Mouse (Mus musculus) gastrocnemius, adult 18-20 months (tissue): ENCODE measurements around the gene Kctd19. TPM values are rescaled to one million over a fixed set of nuclear protein-coding genes. Genes with fewer than 3 reads are reported as not detected.

Experiments used
- DNase-seq: peaks from one replicate; pipeline ENCODE4 v3.0.0; 2021; ENCODE audit warnings: low spot score
- total RNA-seq, 2 experiments: library from RNA; stranded (reverse); gene quantifications; 2 replicates each; pipeline ENCODE4 v1.2.3; 2021

Kctd19 gene
- total RNA-seq, 2 experiments from 2014 or later = 0.21 TPM; not detected in 1

DNA sequence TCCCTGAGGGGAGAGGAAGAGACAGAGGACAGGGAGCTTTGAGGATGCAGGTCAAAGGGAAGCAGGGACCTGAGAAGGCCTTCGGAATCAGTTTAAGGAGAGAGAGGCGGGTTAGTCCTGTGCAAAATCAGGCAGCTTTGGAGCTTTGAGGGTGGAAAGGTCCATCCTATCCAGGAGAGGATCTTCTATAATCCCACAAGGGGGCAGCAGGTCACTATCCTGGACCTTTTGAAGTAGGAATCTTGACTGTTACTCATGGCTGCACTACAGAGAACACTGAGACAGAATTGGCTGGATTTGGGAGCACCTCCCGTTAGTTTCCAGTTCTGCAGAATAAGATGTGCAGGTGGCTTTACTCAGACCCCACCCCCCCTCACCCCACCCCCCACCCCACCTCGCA lies 53.7 kb downstream of the Kctd19 start:
- DNase-seq = no peak

DNA sequence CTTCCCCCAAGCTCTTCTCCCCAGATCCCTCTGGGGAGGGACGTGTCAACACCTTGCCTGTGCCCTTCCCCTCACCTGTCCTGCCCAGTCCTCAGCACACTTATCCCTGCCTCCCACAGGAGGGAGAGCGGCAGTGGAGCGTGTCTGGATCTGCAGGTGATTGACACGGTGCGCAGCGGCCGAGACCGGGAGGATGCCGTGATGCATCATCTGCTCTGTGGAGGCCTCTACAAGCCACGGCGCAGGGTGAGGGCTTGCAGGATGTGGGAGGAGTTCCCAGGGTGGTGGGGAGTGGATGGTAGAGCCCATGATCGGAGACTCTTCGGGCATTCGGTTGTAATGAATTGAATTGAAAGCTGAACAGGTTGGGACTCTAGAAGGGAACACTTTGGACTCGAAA lies 54.1 kb downstream of the Kctd19 start:
- no peak for DNase-seq

DNA sequence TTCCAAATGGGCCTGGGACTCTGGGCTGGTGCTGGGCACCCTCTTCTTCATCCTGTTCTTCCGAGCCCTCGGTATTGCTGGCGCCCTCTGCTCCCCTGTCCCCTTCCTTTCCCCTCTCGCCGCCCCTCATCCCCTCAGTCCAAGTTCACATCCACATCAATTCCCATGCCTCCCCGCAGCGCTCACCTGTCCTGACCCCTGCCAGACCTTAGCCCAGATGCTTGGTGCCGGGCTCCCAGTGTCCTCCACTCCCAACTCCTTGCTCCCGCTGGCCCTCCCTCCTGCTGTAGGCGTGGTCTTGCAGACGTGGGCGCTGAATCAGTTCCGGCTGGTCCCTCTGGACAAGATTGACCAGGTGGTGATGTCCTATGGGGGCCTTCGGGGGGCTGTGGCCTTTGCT lies 56.6 kb downstream of the Kctd19 start:
- DNase-seq = no peak

DNA sequence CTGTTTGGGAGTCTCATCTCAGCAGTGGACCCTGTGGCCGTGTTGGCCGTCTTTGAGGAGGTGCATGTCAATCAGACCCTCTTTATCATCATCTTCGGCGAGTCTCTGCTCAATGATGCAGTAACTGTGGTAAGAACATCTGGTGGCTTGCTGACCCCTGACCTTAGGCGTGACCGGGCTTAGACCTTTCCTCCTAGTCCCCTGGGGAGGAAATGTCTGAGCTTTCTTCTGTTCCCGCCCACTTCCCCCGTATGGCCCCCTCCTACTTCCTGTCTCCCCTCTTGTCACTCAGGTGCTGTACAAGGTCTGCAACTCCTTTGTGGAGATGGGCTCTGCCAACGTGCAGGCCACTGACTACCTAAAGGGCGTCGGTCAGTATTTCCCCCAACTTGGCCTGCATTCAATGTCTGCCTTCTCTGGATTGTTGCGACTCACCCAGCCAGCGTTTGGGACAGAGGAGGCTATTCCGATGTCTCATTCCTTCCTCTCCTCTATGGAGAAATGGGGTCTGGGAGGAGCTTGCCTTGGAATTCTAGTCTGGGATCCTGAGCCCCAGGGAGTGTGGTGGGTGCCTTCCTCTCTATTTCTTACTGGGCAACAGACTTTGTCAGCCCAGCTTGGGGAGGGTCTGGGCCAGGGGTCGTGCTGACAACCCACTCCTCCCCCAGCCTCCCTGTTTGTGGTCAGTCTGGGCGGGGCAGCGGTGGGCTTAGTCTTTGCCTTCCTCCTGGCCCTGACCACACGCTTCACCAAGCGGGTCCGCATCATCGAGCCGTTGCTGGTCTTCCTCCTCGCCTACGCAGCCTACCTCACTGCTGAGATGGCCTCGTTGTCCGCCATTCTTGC lies 57.9 kb downstream of the Kctd19 start:
- DNase-seq = peak; percentile 53

DNA sequence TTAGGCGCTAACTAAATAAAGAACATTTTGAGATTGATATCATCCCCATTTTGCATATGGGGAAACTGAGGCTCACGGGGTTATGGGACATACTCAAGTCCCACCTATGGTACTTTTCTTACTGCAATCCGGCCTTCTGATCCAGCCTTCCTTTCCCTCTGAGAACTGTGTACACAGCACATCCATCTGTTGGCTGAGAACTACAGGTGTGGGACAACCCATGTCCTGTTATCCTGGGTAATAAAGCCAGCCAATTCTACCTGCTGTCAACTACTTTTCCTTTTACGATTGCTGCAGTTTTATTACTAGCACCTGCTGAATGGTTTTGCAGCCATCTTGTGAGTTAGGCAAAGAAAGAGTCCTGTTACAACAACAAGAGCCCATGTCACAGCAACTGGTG lies 58.8 kb downstream of the Kctd19 start:
- DNase-seq = no peak

DNA sequence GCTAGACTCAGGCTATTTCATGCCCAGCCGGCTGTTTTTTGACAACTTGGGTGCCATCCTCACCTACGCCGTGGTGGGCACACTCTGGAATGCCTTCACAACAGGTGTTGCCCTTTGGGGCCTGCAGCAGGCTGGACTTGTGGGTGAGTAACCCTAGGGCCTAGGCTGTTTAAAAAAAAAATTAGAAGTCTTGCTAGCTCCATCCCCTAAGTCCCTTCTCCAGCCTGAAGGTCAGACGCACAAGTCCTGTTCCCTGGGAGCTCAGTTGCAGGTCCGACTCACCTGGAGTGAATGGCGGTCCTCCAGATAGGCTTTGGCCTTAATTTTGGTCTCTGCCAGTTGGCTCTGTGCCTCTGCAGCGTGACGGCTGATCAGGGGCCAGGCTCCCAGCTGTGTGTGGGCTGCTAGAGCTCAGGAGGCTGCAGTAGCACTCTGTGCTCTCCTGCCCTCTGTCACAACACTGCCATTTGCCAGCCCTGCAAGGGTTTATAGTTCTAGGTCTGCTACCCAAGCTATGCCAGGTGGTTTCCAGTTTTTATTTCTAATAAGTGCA lies 59.6 kb downstream of the Kctd19 start:
- DNase-seq = no peak

DNA sequence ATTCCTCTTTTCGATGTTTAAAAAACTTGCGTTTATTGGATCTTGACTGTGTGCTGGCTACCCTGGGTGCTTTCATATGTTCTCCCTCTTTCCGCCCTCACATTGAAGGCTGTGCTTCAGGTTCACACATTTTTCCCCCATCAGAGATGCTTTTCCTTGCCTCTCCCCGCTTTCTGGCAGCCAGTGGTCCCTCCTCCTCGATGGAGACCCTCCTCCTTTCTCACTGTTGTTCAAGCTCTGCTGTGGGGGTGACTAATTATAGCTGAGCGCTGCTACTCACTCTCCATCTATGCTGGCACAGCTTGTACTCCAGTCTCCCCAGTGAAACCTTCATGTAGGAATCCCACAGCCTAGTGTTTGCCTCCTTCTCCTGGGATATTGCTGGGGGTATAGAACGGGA lies 63.1 kb downstream of the Kctd19 start:
- DNase-seq = no peak

GRCm38 (mm10) chr8:105349096-105349771 lies 64.1 kb downstream of the Kctd19 start:
- no peak for DNase-seq

GRCm38 (mm10) chr8:105348450-105349095 lies 64.7 kb downstream of the Kctd19 start, which contains the start of gene Slc9a5:
TSS of gene Slc9a5 (plus strand) at chr8:105348843.
- DNase-seq = no peak

GRCm38 (mm10) chr8:105347428-105348221 lies 65.7 kb downstream of the Kctd19 start, which contains the start of gene Fhod1:
TSS of gene Fhod1 (minus strand) at chr8:105347953.
- peak; percentile 95 for DNase-seq

DNA sequence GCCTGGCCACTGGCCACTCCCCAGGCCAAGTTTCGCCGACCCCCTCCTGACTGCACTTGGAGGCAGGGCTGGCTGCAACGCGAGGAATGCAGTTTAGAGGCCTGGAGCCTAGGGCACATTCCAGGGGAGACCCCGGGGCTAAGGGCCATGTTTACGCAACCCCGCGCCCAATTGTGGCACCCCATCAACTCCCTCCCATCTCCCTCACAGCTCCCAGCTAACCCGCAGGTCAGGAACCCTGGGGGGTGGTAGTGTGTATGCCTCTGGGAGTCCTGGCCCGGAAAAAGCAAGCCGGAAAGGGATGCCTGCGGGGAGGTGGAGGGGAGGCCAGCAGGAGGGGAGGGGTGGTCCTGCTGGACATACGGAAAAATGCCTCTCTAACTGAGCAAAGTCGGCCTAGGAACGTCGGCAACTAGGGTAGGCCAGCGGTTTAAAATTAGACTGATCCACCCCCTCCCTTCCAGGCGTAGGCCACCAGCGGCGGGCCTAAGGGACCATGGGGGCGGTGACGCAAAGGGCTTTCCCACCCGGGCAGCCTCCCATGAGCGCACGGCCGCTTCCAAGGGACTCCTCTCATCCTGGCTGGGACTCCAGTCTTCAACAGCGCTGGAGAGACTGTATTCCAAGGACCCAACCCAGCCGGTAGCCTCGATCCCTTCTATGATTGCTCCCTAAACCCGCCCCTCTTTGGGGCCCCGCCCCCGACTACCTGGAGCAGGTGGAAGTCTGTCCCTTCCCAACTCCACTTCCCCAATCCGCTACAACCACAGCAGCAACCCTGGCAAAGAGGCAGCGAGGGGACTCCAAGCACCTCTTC lies 66.5 kb downstream of the Kctd19 start:
- peak; percentile 85 for DNase-seq

GRCm38 (mm10) chr8:105345061-105345975 lies 68.0 kb downstream of the Kctd19 start:
- DNase-seq = peak; percentile 54

DNA sequence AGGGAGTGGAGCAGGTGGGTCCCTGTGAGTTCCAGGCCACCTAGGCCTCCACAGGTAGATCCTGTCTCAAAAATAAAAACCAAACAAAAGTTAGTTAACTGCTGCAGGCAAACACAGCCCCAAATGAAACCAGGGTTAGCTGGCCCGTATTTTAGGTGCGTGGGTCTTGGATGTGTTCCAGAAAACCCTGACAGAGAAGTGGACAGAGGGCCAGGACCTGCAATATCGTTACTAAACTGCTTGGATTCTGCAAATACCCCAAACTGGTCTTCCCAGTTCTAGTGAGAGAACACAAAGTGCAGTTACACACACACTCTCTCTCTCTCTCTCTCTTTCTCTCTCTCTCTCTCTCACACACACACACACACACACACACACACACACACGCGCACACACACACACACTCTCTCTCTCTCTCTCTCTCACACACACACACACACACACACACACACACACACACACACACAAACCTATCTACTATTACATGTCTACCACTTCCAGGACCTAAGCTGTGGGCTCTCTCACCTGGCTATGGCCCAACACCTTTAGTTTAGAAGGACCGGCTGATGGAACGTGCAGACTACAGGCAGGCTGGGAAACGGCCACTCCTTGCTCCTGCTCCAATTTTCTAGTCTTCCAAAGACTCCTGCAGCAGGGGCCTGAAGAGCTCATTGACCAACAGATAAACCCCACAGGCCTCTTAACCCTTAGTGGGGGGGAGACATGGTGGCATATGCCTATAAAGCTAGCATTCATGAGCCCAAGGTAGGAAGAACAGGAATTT lies 69.3 kb downstream of the Kctd19 start:
- DNase-seq = no peak

GRCm38 (mm10) chr8:105342768-105343167 lies 70.5 kb downstream of the Kctd19 start:
- DNase-seq = no peak

DNA sequence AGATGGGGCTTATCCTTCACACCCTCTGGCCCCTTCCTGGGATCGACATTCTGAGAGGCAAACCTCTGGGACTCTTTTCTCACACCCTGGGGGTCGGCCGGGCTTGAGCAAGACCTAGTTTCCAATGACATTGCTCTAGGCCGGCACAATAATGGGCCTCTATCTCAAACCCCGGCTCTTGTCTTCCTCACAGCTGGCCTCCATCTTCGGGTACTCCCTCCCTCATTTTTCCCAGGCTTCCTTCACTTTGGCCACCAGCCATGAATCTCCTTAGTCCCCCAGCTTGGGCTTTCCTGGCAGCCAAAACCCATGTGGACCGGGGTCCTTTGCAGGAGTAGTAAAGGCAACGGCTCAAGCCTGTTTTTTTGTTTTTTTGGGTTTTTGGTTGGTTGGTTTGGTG lies 71.9 kb downstream of the Kctd19 start:
- no peak for DNase-seq

DNA sequence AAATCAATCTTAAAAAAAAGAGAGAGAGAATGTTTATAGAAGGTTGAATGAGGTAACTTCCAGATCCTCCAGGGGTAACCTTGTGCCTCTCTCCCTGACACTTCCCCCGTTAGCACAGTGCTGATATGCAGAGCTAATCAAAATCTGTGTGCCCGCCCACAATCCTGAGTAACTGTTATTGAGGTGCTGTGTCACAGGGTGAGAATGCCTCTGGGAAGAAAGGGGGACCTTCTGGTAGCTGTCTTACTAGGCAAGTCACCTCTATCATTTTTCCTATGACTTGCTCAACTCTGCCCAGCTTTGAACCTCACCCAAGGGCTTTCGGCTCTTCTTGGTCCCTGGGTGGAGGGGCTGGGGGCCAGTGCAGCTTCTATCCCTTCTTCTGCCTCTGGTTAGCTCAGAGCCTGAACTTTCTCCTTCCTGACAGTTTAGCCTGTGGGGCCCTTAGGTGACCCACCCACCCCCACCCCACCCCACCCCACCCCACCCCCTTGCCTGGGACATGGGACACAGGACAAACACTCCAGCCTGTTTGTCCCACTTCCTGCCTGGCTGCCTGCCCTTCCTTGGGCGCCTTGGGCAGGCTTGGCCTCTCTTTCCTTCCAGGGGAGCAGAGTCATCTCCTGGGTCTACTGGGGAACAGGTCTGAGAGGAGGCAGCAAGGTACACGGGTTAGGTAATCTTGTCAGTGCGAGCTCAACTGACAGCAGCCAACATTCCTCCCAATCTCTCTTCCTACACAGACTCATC lies 73.2 kb downstream of the Kctd19 start:
- DNase-seq = no peak

- no peak for DNase-seq
These were observed 74.3 kb downstream of the Kctd19 start for GRCm38 (mm10) chr8:105338992-105339391.
